Comparison of ENCODE assay signal across 9 mouse cellular contexts in the genomic region with DNA sequence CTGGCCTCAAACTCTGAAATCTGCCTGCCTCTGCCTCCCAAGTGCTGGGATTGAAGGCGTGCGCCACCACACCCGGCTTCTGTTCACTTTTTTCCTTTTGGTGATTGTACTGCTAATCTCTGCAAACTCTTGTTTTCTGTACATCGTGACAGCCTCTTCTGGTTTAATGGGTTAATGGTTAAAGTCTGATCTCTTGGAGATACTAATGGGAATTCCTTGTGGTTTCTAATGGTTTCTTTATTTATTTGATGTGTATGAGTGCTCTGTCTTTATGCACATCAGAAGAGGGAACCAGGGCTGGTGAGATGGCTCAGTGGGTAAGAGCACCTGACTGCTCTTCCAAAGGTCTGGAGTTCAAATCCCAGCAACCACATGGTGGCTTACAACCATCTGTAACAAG. TPM values are rescaled to one million over a fixed set of nuclear protein-coding genes. Genes with fewer than 3 reads are reported as not detected.
DNase-seq lines count a peak whose midpoint lies in the region; TF ChIP-seq lines count a peak whose summit lies in the region.
"Not testable (repeated sequence)": the region's sequence is repeated elsewhere in the genome, so short reads cannot be mapped to it uniquely, and the experiment has no call there.
"Had no signal": no experiment of that assay in that cellular context is flagged by ENCODE, and none has a peak within 500 bp of the region (broad histone marks: within the 10 kb centered on the region; RNA-seq: fewer than 3 reads in every experiment).

No protein-coding gene starts in this region.

- not testable (repeated sequence) for TF ChIP-seq EP300 in ES-Bruce4 (IDR thresholded peaks at IDR 0.05; ENCODE audit: insufficient read depth, low read depth, low read length)

- in situ Hi-C loops in ES-E14 (cut with MboI; ENCODE audit: low sequenced_read_pairs in 2 of 2, unreplicated experiment in 2 of 2) = not testable (repeated sequence)

- not testable (repeated sequence) for H3K4me1 ChIP-seq in ES-Bruce4 (ENCODE audit: control insufficient read depth, insufficient read depth, low read length)
- H3K4me1 ChIP-seq in ES-E14 (ENCODE audit: control insufficient read depth in 2 of 2, insufficient read depth in 2 of 2, low read length in 2 of 2, poor library complexity in 1 of 2) = peaks cover 10 to 14% of the 10 kb centered on the region in 2 experiments

- H3K4me3 ChIP-seq in ES-Bruce4 (ENCODE audit: low read depth, low read length); ES-E14 (ENCODE audit: insufficient read depth in 1 of 2, low read depth in 1 of 2, low read length in 2 of 2, poor library complexity in 1 of 2, severe bottlenecking in 1 of 2): not testable (repeated sequence)

- not testable (repeated sequence) for H3K36me3 ChIP-seq in ES-Bruce4 (ENCODE audit: control insufficient read depth, insufficient read depth, low read length, poor library complexity, severe bottlenecking); ES-E14 (ENCODE audit: control insufficient read depth, insufficient read depth, low read length, poor library complexity, severe bottlenecking)

- H3K9ac ChIP-seq in ES-Bruce4 (ENCODE audit: low read depth, poor library complexity, severe bottlenecking); ES-E14 (ENCODE audit: insufficient read depth, low read depth, low read length, poor library complexity, severe bottlenecking): not testable (repeated sequence)

- TF ChIP-seq CTCF in ES-Bruce4 (IDR thresholded peaks at IDR 0.05; ENCODE audit: low read depth, low read length) = not testable (repeated sequence)

- not testable (repeated sequence) for H3K27me3 ChIP-seq in ES-Bruce4 (ENCODE audit: control insufficient read depth, insufficient read depth, low read length, poor library complexity, severe bottlenecking)

- H3K27ac ChIP-seq in ES-Bruce4 (ENCODE audit: insufficient read depth, low read length) (peak overlapping the region; percentile 59), ES-E14 (ENCODE audit: insufficient read depth, low read depth, low read length, poor library complexity, severe bottlenecking) (peak overlapping the region; percentile 64; the same call in 1 of the 2 replicates)

- DNase-seq in ES-CJ7 (ENCODE audit: low read depth, low spot score) (peak; percentile 31), R1 (ENCODE audit: low read depth, low spot score) (peak; percentile 19), ZHBTc4 (ENCODE audit: low read depth, low spot score) (peak; percentile 62)
- not testable (repeated sequence) for DNase-seq in ES-E14 (ENCODE audit: low read depth, low spot score)
- peak; percentile 22 for DNase-seq in heart, adult 11 months

- not testable (repeated sequence) for H3K9me3 ChIP-seq in ES-Bruce4 (replicated peaks; ENCODE audit: control insufficient read depth, insufficient read depth, low read length, poor library complexity, severe bottlenecking); ES-E14 (ENCODE audit: control insufficient read depth, insufficient read depth, low read depth, low read length)

- TF ChIP-seq POLR2A in ES-Bruce4 (IDR thresholded peaks at IDR 0.05; ENCODE audit: insufficient read depth, low read length) = not testable (repeated sequence)

RNA-seq across cellular contexts. Expression of gene Six1, which starts 28.1 kb away (rescaled TPM):
- 2.9 and 3.5 TPM in 2 replicates for polyA plus RNA-seq in ES-Bruce4 (2011; ENCODE audit: insufficient read depth, insufficient read length, low read depth, missing spikeins)
- 2.2 and 2.9 TPM in 2 replicates for total RNA-seq in ES-E14 (2012; rRNA removed)
- total RNA-seq: MEL had no signal
- polyA plus RNA-seq: activated CD4-positive, CD25-positive, alpha-beta regulatory T cell, adult 4 months; CD4-positive, CD25-positive, alpha-beta regulatory T cell, adult 4 months had no signal

RNA-seq across cellular contexts. Expression of gene Six4, which starts 31.4 kb away (rescaled TPM):
- polyA plus RNA-seq in ES-Bruce4 (2011; ENCODE audit: insufficient read depth, insufficient read length, low read depth, missing spikeins) = 46.0 and 47.0 TPM in 2 replicates
- total RNA-seq in ES-E14 (2012; rRNA removed) = 13.6 and 17.1 TPM in 2 replicates
- total RNA-seq: MEL had no signal

RNA-seq across cellular contexts. Expression of gene Mnat1, which starts 41.7 kb away (rescaled TPM):
- polyA plus RNA-seq in ES-Bruce4 (2011; ENCODE audit: insufficient read depth, insufficient read length, low read depth, missing spikeins) = 71.2 and 77.6 TPM in 2 replicates
- 26.8 and 41.2 TPM in 2 replicates for total RNA-seq in ES-E14 (2012; rRNA removed)
